Mouse (Mus musculus): ENCODE results near the gene Gm10643.

Gene Gm10643

DNA sequence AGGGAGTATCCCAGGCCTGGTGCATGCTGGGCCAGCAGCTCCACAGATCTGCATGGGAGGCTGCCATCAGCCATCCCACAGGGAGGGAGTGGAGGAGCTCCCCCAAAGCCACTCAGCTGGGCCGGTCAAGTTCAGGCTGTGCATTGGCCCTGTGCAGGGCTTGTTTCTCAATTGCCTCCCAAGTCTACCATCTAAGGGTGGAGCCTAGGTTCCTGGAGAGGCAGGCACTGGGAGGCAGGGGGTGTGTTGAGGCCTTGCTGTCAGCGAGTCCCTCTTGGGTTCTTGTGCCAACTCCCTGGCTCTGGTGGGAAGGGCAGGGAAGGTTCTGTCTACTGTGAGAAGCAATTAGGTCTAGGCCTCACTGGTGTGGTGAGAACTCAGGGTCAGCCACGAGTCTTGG, 7.0 kb upstream of the Gm10643 start:
- no peak for DNase-seq (ENCODE audit: low read depth, low spot score)

DNA sequence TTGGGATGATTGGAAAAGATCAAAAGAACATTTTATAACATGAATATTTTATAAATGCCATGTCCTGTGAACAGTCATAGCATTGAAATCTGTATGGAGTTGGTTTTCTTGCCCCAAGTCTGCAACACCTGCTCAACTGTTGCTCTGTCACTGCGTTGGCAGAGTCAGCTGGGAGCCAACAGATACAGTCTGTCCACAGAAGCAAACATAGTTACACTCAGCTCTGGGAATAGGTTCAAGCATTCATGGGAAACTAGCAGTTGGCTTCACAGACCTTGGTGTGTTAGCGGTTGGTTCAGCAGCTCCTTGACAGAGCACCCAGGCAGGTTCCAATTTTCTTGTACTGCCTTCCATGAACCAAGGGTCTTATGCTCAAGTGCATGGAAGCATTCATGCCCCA, 5.7 kb upstream of the Gm10643 start:
- DNase-seq (ENCODE audit: low read depth, low spot score), result peak; percentile 54

- no peak for DNase-seq (ENCODE audit: low read depth, low spot score)
These were observed 5.3 kb upstream of the Gm10643 start for GRCm38 (mm10) chr8:84070241-84070640.

DNA sequence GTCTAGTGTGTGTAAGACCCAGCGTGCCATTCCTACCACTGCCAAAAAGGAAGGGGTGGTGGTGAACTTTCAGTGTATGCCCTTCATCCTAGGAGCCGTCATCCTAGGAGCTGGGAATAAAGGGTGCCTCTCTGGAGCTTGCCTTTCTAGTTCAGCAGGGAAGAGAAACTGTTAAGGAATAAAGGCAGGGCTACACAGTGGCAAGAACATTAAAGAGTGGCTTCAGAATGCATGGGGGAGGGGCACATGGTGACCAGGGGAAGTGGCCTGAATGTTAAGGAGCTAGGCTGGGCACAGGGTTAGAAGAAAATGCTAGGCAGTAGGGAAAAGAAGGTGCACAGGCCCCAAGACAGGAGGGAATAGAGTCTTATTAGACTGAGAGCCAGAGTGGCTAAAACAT, 4.8 kb upstream of the Gm10643 start:
- DNase-seq (ENCODE audit: low read depth, low spot score), result no peak

DNA sequence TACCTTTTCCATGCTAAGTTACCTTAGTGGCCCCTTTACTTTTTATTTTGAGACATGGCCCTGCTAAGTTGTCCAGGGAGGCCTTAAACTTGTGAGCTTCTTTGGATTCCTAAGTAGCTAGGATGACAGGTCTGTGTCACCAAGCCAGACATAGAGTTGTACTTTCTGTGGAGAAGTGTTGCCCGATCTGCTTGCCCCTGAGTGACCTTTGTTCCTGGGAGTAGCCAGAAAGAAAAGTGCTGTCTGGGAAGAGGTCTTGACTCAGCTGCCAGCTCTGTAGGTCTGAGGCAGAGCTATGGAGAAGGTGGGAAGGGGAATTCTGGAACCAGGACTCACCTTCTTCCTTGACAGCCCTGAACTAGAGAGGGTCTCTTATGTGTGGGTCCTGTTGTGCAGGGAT, 4.2 kb upstream of the Gm10643 start:
- DNase-seq (ENCODE audit: low read depth, low spot score), result no peak

- DNase-seq (ENCODE audit: low read depth, low spot score), result no peak
These were observed 3.5 kb upstream of the Gm10643 start for GRCm38 (mm10) chr8:84068316-84069035.

DNA sequence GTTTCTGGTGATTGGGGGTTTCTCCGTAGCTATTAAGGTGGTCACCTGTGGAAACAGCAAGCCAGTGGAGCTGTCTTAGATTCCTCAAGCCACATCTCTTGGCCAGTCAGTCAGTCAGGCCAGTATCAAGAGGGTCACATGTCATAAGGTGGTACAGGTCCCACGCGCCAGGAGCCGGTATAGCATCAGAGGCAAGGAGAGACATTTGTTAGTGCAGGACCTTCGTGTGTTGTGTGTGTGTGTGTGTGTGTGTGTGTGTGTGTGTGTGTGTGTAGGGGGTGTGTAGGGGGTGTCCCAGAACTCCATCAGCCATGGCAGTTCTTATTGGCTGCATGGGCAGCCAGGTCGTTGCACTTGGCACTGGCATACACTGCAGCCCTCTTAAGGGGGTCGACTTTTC, 3.0 kb upstream of the Gm10643 start:
- DNase-seq (ENCODE audit: low read depth, low spot score), result no peak

DNA sequence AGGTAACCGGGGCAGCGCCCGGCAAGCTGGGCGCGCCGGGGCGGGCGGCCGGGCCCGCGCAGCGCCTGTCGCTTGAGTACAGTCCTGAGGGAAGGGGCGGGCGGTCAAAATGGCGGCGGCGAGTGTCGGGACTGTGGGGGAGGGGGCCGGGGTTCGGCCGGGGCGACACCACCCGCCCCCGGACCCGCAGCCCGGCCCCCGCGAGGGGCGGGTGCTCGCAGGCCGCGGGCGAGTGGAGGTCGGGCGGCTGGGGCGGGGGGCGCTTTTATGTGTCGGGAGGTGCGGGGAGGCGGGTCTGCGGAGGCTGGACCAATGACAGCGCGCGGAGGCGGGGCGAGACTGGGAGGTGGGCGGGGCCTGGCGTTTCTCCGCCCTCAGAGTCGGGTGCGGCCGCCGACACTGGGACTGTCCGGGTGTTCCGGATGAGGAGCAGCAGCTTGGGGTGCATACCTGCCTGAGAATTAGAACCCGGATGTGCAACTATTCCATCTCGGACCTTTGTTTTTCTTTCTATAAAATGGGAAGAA, 2.2 kb upstream of the Gm10643 start:
- DNase-seq (ENCODE audit: low read depth, low spot score), result peak; percentile 89

DNA sequence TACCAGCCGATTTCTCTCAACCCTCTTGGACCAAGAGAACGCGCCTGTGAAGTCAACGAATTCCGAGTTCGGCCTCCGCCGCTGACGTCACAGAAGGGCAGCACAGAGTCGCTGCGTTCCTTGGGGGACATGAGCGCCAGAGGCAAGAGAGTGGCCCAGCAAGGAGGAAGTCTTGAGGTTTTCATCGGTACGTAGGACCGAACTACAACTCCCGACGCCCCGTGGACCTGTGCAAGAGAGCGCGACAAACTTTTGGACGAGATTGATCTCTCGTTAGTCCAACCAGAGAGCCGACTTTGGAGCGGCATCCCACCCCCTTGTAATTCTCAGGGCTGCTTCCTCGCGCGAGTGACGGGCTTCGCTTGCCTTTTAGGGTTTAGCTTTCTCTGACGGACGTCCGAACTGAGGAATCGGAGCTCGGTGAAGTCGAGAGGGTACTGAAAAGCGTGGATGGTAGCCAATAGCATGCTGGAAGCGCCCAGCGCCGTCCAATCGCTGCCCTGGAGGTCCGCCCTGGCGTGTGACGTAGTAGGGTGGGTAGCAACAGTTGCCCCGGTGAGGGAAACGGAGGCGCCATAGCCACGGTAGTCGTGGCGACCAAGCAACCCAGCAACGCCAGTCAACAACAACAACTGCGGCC, 1.5 kb upstream of the Gm10643 start, which contains the start of gene Rfx1:
Rfx1 (plus strand) TSS at position 544 of the 640 bp plus-strand sequence.
- DNase-seq (ENCODE audit: low read depth, low spot score), result peak; percentile 100

DNA sequence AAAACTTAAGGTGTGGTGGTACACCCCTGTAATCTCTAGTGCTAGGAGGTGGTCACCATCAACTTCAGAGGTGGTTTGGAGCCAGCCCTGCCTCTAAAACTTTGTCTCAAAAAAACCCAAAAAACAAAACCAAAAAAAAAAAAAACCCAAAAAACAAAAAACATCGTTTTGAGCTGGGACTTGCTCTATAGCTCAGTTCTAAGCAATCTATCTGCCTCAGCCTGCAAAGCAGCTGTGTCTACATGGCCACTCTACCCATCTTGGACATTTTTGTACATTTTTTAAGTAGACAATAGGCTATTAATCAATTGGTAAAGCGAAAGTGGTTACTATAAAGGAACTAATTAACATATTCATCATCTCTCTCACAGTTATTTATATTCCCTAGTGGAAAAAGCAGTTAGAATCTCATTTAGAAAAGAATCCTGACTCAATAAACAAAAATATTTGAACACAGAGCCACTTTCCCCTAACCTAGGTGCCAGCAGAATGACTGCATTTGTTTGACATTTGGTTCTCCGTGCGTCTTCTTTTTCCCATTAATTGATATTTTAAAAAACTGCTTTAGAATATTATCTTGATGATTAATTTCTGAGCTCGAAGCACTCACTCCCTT, 628 bp upstream of the Gm10643 start:
- DNase-seq (ENCODE audit: low read depth, low spot score), result no peak

DNA sequence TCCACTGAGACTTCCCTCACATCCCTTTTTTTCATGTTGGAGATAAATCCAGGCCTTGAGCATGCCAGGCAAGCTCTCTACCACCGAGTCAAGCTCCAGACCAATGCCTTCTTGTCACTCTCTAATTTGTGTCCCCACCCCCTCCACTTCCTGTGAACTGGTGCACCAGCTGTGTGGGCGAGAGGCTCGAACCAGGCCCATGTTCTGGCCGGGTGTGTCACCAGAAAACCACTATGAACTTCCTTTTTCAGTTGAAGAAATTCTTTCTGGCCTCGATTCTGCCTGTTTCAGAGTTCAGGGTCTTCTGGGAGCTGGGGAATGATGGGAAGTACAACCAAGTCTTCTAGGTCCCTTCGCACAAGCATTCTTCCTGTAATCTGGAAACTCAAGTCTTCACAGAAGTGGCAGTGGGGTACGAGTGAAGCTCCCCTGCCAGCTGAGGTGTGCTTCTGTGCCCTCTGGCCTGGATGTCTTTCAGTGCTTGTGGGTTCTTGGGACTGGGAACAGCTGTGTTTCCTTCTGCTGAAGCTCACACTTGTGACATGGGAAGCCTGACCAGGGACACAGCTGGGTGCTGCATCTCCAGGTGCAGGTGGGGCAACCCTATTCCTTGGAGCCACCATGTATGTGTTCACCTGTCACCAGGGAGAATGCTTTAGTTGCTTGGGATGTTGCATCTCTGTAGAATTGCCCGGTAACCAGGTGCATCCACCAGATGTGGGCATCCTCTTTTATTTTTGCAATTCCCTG, 901 bp downstream of the Gm10643 start:
- DNase-seq (ENCODE audit: low read depth, low spot score), result no peak

DNA sequence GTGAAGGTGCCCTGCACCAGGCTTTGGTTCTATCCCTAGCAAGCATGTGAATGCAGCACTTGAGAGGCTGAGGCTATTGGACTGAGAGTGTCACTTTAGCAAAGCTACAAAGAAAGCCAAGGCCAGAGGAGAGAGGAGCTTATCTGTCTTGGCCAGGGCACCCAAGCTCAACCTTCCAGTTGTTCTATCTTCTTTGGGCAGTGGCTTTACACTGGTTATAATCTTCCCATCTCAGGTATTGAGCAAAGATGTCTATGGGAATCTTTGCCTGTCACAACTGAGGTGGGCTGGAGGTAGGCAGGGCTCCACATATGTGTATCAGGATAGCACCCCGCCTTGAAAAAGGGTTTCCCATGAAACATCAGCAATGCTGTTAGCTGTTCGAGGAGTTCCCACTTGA, 4.7 kb downstream of the Gm10643 start:
- DNase-seq (ENCODE audit: low read depth, low spot score), result no peak

DNA sequence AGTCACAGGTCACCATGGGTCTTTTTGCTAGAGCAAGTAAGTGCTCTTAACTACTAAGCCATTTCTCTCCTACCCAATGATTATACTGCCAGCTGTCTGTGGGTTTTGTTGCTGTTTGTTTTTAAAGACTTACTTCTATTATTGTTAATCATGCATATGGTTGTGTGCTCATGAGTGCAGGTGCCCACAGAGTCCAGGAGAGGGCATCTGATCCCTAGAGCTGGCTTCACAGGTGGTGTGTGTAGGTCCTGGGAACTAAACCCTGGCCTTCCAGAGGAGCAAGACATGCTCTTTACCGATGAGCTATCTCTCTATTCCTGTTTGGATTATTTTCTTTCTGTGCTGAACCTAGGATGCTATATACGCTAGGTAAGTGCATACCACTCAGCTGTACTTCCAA, 5.7 kb downstream of the Gm10643 start:
- no peak for DNase-seq (ENCODE audit: low read depth, low spot score)

DNA sequence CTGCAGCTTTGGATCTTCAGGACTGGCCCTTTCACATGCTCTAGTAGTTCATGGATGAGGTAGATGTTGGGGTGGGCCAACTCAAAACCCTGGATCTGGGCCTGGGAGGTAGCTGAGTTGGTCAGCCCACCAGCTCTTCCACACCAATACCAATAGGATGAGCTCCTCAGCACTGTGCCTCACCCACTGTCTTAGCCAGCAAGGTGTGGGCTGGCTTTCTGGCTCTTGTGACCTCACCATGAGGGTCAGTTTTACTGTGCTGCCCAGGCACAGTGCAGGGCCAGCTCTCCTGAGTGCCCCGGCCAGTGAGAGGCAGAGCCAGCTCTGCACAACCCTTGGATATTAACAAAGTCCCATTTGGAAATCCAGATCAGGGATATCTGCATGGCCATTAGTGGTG, 7.1 kb downstream of the Gm10643 start:
- DNase-seq (ENCODE audit: low read depth, low spot score), result no peak

GRCm38 (mm10) chr8:84053229-84053628, 11.7 kb downstream of the Gm10643 start:
- DNase-seq (ENCODE audit: low read depth, low spot score), result no peak

GRCm38 (mm10) chr8:84052746-84053145, 12.2 kb downstream of the Gm10643 start:
- no peak for DNase-seq (ENCODE audit: low read depth, low spot score)

GRCm38 (mm10) chr8:84048171-84048570, 16.8 kb downstream of the Gm10643 start:
- no peak for DNase-seq (ENCODE audit: low read depth, low spot score)

DNA sequence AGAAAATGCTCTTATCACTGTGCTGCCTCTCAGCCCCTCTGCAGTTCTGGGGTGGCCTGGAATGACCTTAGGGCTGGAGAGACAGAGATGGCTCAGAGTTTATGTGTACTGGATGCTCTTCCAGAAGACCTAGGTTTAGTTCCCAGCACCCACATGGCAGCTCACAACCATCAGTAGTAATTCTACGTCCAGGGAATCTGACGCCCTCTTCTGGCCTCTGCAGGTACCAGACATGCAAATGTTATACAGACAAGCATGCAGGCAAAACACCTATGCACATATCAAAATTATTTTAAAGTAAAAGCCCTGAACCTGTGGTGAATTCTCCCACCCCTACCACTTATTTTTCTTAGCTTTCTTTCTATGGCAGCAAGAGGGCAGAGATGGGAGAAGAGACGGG, 18.4 kb downstream of the Gm10643 start:
- DNase-seq (ENCODE audit: low read depth, low spot score), result no peak

GRCm38 (mm10) chr8:84044900-84045299, 20.0 kb downstream of the Gm10643 start, which contains the start of gene Rln3:
Gene Rln3 (minus strand): TSS chr8:84045000.
- no peak for DNase-seq (ENCODE audit: low read depth, low spot score)

- DNase-seq (ENCODE audit: low read depth, low spot score), result no peak
These were observed 20.8 kb downstream of the Gm10643 start for GRCm38 (mm10) chr8:84044103-84044502.

DNA sequence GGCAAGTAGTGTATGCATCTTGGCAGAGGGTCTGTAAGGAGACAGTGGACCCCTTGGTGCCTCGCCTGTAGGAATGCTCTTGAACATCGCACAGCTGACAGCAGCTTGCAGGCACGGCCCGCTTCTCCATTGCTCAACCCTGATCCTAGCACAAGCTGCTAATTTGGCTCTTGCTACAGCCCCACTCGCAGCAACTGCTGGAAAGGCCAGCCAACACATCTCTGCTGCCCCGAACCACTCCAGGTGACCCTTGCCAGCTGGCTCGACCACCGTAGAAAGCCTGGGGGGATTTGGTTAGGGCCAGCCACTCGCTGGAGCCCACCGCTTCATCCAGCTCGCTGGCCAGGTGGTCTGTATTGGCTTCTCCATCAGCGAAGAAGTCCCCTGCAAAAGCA, 22.0 kb downstream of the Gm10643 start:
- no peak for DNase-seq (ENCODE audit: low read depth, low spot score)

All from skeletal muscle tissue, adult 2 months (tissue).